Mouse (Mus musculus) neural tube, embryonic 15.5 days (tissue): ENCODE results near the gene Ftcd. TPM values are rescaled to one million over a fixed set of nuclear protein-coding genes. Genes with fewer than 3 reads are reported as not detected.

Experiments
- ATAC-seq: fragments of 200-750 bp; cut with Nextera tagmentation; 2 replicates; pipeline ENCODE4 v1.8.0; 2017; ENCODE audit warnings: mild to moderate bottlenecking, moderate TSS enrichment, moderate library complexity; ENCODE audit not compliant: low FRiP score
- H3K27ac ChIP-seq: fragments of 300-500 bp; sonication (generic); replicated peaks from 2 replicates; pipeline ENCODE4 v1.5.1; 2015; ENCODE audit warnings: mild to moderate bottlenecking, inconsistent platforms
- H3K27me3 ChIP-seq: fragments of 300-500 bp; sonication (generic); replicated peaks from 2 replicates; pipeline ENCODE4 v1.6.1; 2015; ENCODE audit warnings: inconsistent platforms
- H3K36me3 ChIP-seq: fragments of 300-500 bp; sonication (generic); 2 replicates; pipeline ENCODE4 v1.6.1; 2015; ENCODE audit warnings: inconsistent platforms
- H3K4me1 ChIP-seq: fragments of 300-500 bp; sonication (generic); 2 replicates; pipeline ENCODE4 v1.6.1; 2015; ENCODE audit warnings: inconsistent platforms
- H3K4me2 ChIP-seq: fragments of 300-500 bp; sonication (generic); 2 replicates; pipeline ENCODE4 v1.6.1; 2015; ENCODE audit warnings: inconsistent platforms, mild to moderate bottlenecking, moderate library complexity
- H3K4me3 ChIP-seq: fragments of 300-500 bp; sonication (generic); replicated peaks from 2 replicates; pipeline ENCODE4 v1.5.1; 2015; ENCODE audit warnings: mild to moderate bottlenecking, inconsistent platforms
- H3K9ac ChIP-seq: fragments of 300-500 bp; sonication (generic); replicated peaks from 2 replicates; pipeline ENCODE4 v1.6.1; 2015; ENCODE audit warnings: mild to moderate bottlenecking, inconsistent platforms
- H3K9me3 ChIP-seq: fragments of 300-500 bp; sonication (generic); replicated peaks from 2 replicates; pipeline ENCODE4 v1.6.1; 2016; ENCODE audit warnings: inconsistent platforms
- WGBS: fragments of 180-500 bp; shearing (Covaris S2); methylation state at CpG from one replicate; pipeline ENCODE4 v1.1.7; 2015; ENCODE audit warnings: mixed read lengths; 5-methylcytosine and 5-hydroxymethylcytosine counted together
- polyA plus RNA-seq: library from polyadenylated mRNA; unstranded; fragments of >200 nt; fragmentation: Nextera tagmentation; extraction: Ambion mirVana; gene quantifications from 2 replicates; pipeline ENCODE4 v1.2.1, GENCODE M21; 2015

Gene Ftcd
- polyA plus RNA-seq, result 0.18 and 0.46 TPM in 2 replicates

- Histone ChIP-seq H3K36me3 (no peaks in the 10 kb centered on the region), H3K4me2 (no peak within 1 kb of the TSS), H3K27ac (no peak within 1 kb of the TSS), H3K27me3 (no peaks in the 10 kb centered on the region), H3K9ac (no peak within 1 kb of the TSS), H3K9me3 (no peaks in the 10 kb centered on the region), H3K4me3 (no peak within 1 kb of the TSS), H3K4me1 (no peaks in the 10 kb centered on the region)
- WGBS, result 66% methylated on average over 3 of the region's 3 CpGs
- no peak for ATAC-seq
Observed at GRCm38 (mm10) chr10:76575374-76575773, at the start of gene Ftcd. Gene Ftcd, plus strand, starts transcription at chr10:76575648.

GRCm38 (mm10) chr10:76530922-76531321 is 44.5 kb upstream of the Ftcd start:
- ATAC-seq, result peak; percentile 60
- Histone ChIP-seq H3K36me3 (peaks cover 18% of the 10 kb centered on the region), H3K9ac (peak overlapping the region; percentile 47), H3K4me2 (peak overlapping the region; percentile 81), H3K9me3 (no peaks in the 10 kb centered on the region), H3K27ac (peak overlapping the region; percentile 69), H3K27me3 (no peaks in the 10 kb centered on the region), H3K4me1 (peaks cover 37% of the 10 kb centered on the region), H3K4me3 (peak overlapping the region; percentile 84)
- WGBS, result 2% methylated on average over 11 of the region's 11 CpGs

GRCm38 (mm10) chr10:76531375-76531774 is 44.1 kb upstream of the Ftcd start, which contains the start of gene Lss:
Gene Lss, plus strand, starts transcription at chr10:76531588.
- peaks cover 37% of the 10 kb centered on the region for H3K4me1 ChIP-seq
- peaks cover 22% of the 10 kb centered on the region for H3K36me3 ChIP-seq
- H3K4me3 ChIP-seq, result peak within 1 kb of the TSS; percentile 84
- H3K9ac ChIP-seq, result peak within 1 kb of the TSS; percentile 75
- peak; percentile 100 for ATAC-seq
- peak within 1 kb of the TSS; percentile 90 for H3K27ac ChIP-seq
- no peaks in the 10 kb centered on the region for H3K27me3 ChIP-seq
- no peaks in the 10 kb centered on the region for H3K9me3 ChIP-seq
- H3K4me2 ChIP-seq, result peak within 1 kb of the TSS; percentile 81
- WGBS, result under 1% methylated on average over 37 of the region's 37 CpGs

GRCm38 (mm10) chr10:76531828-76532227 is 43.6 kb upstream of the Ftcd start:
- H3K9ac ChIP-seq, result peak overlapping the region; percentile 75
- WGBS, result 1% methylated on average over 14 of the region's 14 CpGs
- peak overlapping the region; percentile 84 for H3K4me3 ChIP-seq
- H3K4me2 ChIP-seq, result peak overlapping the region; percentile 81
- peaks cover 26% of the 10 kb centered on the region for H3K36me3 ChIP-seq
- H3K27me3 ChIP-seq, result no peaks in the 10 kb centered on the region
- H3K9me3 ChIP-seq, result no peaks in the 10 kb centered on the region
- peaks cover 37% of the 10 kb centered on the region for H3K4me1 ChIP-seq
- peak overlapping the region; percentile 90 for H3K27ac ChIP-seq
- peak; percentile 40; the same call in 1 of the 2 replicates for ATAC-seq

- H3K36me3 ChIP-seq, result peaks cover 60% of the 10 kb centered on the region
- H3K9me3 ChIP-seq, result no peaks in the 10 kb centered on the region
- 96% methylated on average over 7 of the region's 7 CpGs for WGBS
- no peak overlapping the region for H3K9ac ChIP-seq
- H3K4me2 ChIP-seq, result no peak overlapping the region
- no peak overlapping the region for H3K4me3 ChIP-seq
- no peaks in the 10 kb centered on the region for H3K27me3 ChIP-seq
- ATAC-seq, result no peak
- H3K27ac ChIP-seq, result no peak overlapping the region
- H3K4me1 ChIP-seq, result peaks cover 35% of the 10 kb centered on the region
Observed at GRCm38 (mm10) chr10:76535526-76535925, 39.9 kb upstream of the Ftcd start.

GRCm38 (mm10) chr10:76537619-76538018 is 37.8 kb upstream of the Ftcd start:
- peaks cover 81% of the 10 kb centered on the region for H3K36me3 ChIP-seq
- H3K4me3 ChIP-seq, result no peak overlapping the region
- H3K9me3 ChIP-seq, result no peaks in the 10 kb centered on the region
- no peaks in the 10 kb centered on the region for H3K27me3 ChIP-seq
- H3K4me1 ChIP-seq, result peaks cover 21% of the 10 kb centered on the region
- no peak overlapping the region for H3K4me2 ChIP-seq
- ATAC-seq, result no peak
- H3K9ac ChIP-seq, result no peak overlapping the region
- WGBS, result 86% methylated on average over 9 of the region's 9 CpGs
- H3K27ac ChIP-seq, result no peak overlapping the region

- H3K9ac ChIP-seq, result no peak overlapping the region
- ATAC-seq, result no peak
- peaks cover 96% of the 10 kb centered on the region for H3K36me3 ChIP-seq
- H3K27ac ChIP-seq, result no peak overlapping the region
- H3K4me3 ChIP-seq, result no peak overlapping the region
- H3K4me1 ChIP-seq, result no peaks in the 10 kb centered on the region
- no peak overlapping the region for H3K4me2 ChIP-seq
- 96% methylated on average over 11 of the region's 11 CpGs for WGBS
- H3K27me3 ChIP-seq, result no peaks in the 10 kb centered on the region
- no peaks in the 10 kb centered on the region for H3K9me3 ChIP-seq
Observed at GRCm38 (mm10) chr10:76541336-76542085, 33.9 kb upstream of the Ftcd start.

GRCm38 (mm10) chr10:76542636-76543375 is 32.6 kb upstream of the Ftcd start:
- no peaks in the 10 kb centered on the region for H3K27me3 ChIP-seq
- H3K36me3 ChIP-seq, result peaks cover 97% of the 10 kb centered on the region
- H3K4me2 ChIP-seq, result no peak overlapping the region
- no peak overlapping the region for H3K4me3 ChIP-seq
- H3K4me1 ChIP-seq, result no peaks in the 10 kb centered on the region
- ATAC-seq, result no peak
- 88% methylated on average over 10 of the region's 10 CpGs for WGBS
- no peaks in the 10 kb centered on the region for H3K9me3 ChIP-seq
- H3K27ac ChIP-seq, result no peak overlapping the region
- H3K9ac ChIP-seq, result no peak overlapping the region

GRCm38 (mm10) chr10:76546566-76546965 is 28.9 kb upstream of the Ftcd start:
- Histone ChIP-seq H3K27me3 (no peaks in the 10 kb centered on the region), H3K4me1 (no peaks in the 10 kb centered on the region), H3K9ac (no peak overlapping the region), H3K9me3 (no peaks in the 10 kb centered on the region), H3K4me2 (no peak overlapping the region), H3K36me3 (peaks cover 98% of the 10 kb centered on the region), H3K27ac (no peak overlapping the region), H3K4me3 (no peak overlapping the region)
- WGBS, result 94% methylated on average over 8 of the region's 8 CpGs
- no peak for ATAC-seq

- ATAC-seq, result no peak
- no peak overlapping the region for H3K9ac ChIP-seq
- 95% methylated on average over 8 of the region's 8 CpGs for WGBS
- H3K4me3 ChIP-seq, result no peak overlapping the region
- H3K27ac ChIP-seq, result no peak overlapping the region
- peaks cover 98% of the 10 kb centered on the region for H3K36me3 ChIP-seq
- H3K27me3 ChIP-seq, result no peaks in the 10 kb centered on the region
- H3K4me1 ChIP-seq, result no peaks in the 10 kb centered on the region
- no peaks in the 10 kb centered on the region for H3K9me3 ChIP-seq
- no peak overlapping the region for H3K4me2 ChIP-seq
Observed at GRCm38 (mm10) chr10:76548218-76548617, 27.2 kb upstream of the Ftcd start.

- ATAC-seq, result no peak
- Histone ChIP-seq H3K4me3 (no peak overlapping the region), H3K27me3 (no peaks in the 10 kb centered on the region), H3K27ac (no peak overlapping the region), H3K4me1 (no peaks in the 10 kb centered on the region), H3K4me2 (no peak overlapping the region), H3K9ac (no peak overlapping the region), H3K9me3 (no peaks in the 10 kb centered on the region), H3K36me3 (peaks cover 94% of the 10 kb centered on the region)
- 92% methylated on average over 5 of the region's 5 CpGs for WGBS
Observed at GRCm38 (mm10) chr10:76550458-76550857, 25.0 kb upstream of the Ftcd start.

GRCm38 (mm10) chr10:76551556-76551955 is 23.9 kb upstream of the Ftcd start:
- Histone ChIP-seq H3K36me3 (peaks cover 87% of the 10 kb centered on the region), H3K4me3 (no peak overlapping the region), H3K4me2 (no peak overlapping the region), H3K27me3 (no peaks in the 10 kb centered on the region), H3K9ac (no peak overlapping the region), H3K4me1 (no peaks in the 10 kb centered on the region), H3K9me3 (no peaks in the 10 kb centered on the region), H3K27ac (no peak overlapping the region)
- no peak for ATAC-seq
- 74% methylated on average over 3 of the region's 3 CpGs for WGBS
